Mouse (Mus musculus): ENCODE results near the gene Rcan1. TPM values are rescaled to one million over a fixed set of nuclear protein-coding genes. Genes with fewer than 3 reads are reported as not detected.

Rcan1 gene
- polyA plus RNA-seq, 1 experiment from 2014 or later, result 54.7 TPM

- Histone ChIP-seq H3K4me1 (ENCODE audit: insufficient read depth, low read depth, low read length) (no peaks in the 10 kb centered on the region), H3K27ac (ENCODE audit: low read length) (no peak within 1 kb of the TSS), H3K36me3 (ENCODE audit: insufficient read depth, low read length) (no peaks in the 10 kb centered on the region), H3K27me3 (replicated peaks; ENCODE audit: insufficient read depth, low read length) (no peaks in the 10 kb centered on the region), H3K4me3 (ENCODE audit: low read depth, low read length) (no peak within 1 kb of the TSS), H3K9me3 (ENCODE audit: low read length) (no peaks in the 10 kb centered on the region), H3K9ac (replicated peaks; ENCODE audit: low read depth) (no peak within 1 kb of the TSS), H3K4me2 (replicated peaks; ENCODE audit: low read depth, low read length) (0 out of 2 replicates have a peak within 1 kb of the TSS, but pooled peaks have one; percentile 5)
- DNase-seq (ENCODE audit: low spot score) (no peak), ATAC-seq (peak; percentile 25; the same call in 1 of the 2 replicates)
- 30% methylated on average over 9 of the region's 9 CpGs for WGBS
- TF ChIP-seq CTCF (IDR thresholded peaks at IDR 0.05), result no peak
- no peak for TF ChIP-seq EP300 (IDR thresholded peaks at IDR 0.05)
These were observed 111.4 kb downstream of the Rcan1 start, which contains the start of gene Kcne1 for GRCm38 (mm10) chr16:92359229-92359628. Gene Kcne1, minus strand, starts transcription at chr16:92359468.

- no peaks in the 10 kb centered on the region for H3K27me3 ChIP-seq (replicated peaks; ENCODE audit: insufficient read depth, low read length)
- no peaks in the 10 kb centered on the region for H3K4me1 ChIP-seq (ENCODE audit: insufficient read depth, low read depth, low read length)
- H3K27ac ChIP-seq (ENCODE audit: low read length), result no peak overlapping the region
- DNase-seq (ENCODE audit: low spot score), result no peak
- H3K4me2 ChIP-seq (replicated peaks; ENCODE audit: low read depth, low read length), result 0 out of 2 replicates have a peak overlapping the region, but pooled peaks have one; percentile 5
- H3K9me3 ChIP-seq (ENCODE audit: low read length), result no peaks in the 10 kb centered on the region
- 0 out of 2 replicates have a peak, but pooled peaks have one; percentile 8 for ATAC-seq
- TF ChIP-seq CTCF (IDR thresholded peaks at IDR 0.05), result no peak
- TF ChIP-seq EP300 (IDR thresholded peaks at IDR 0.05), result no peak
- H3K9ac ChIP-seq (replicated peaks; ENCODE audit: low read depth), result no peak overlapping the region
- H3K36me3 ChIP-seq (ENCODE audit: insufficient read depth, low read length), result no peaks in the 10 kb centered on the region
- WGBS, result 23% methylated on average over 9 of the region's 9 CpGs
- H3K4me3 ChIP-seq (ENCODE audit: low read depth, low read length), result no peak overlapping the region
These were observed 111.9 kb downstream of the Rcan1 start for GRCm38 (mm10) chr16:92358734-92359133.

- H3K4me3 ChIP-seq (ENCODE audit: low read depth, low read length), result no peak overlapping the region
- TF ChIP-seq CTCF (IDR thresholded peaks at IDR 0.05) (no peak), EP300 (IDR thresholded peaks at IDR 0.05) (no peak)
- no peaks in the 10 kb centered on the region for H3K27me3 ChIP-seq (replicated peaks; ENCODE audit: insufficient read depth, low read length)
- ATAC-seq (no peak), DNase-seq (ENCODE audit: low spot score) (no peak)
- H3K27ac ChIP-seq (ENCODE audit: low read length), result no peak overlapping the region
- no peak overlapping the region for H3K9ac ChIP-seq (replicated peaks; ENCODE audit: low read depth)
- H3K4me2 ChIP-seq (replicated peaks; ENCODE audit: low read depth, low read length), result no peak overlapping the region
- H3K36me3 ChIP-seq (ENCODE audit: insufficient read depth, low read length), result no peaks in the 10 kb centered on the region
- H3K9me3 ChIP-seq (ENCODE audit: low read length), result no peaks in the 10 kb centered on the region
- WGBS, result 78% methylated on average over 10 of the region's 10 CpGs
- H3K4me1 ChIP-seq (ENCODE audit: insufficient read depth, low read depth, low read length), result no peaks in the 10 kb centered on the region
These were observed 113.1 kb downstream of the Rcan1 start for GRCm38 (mm10) chr16:92357566-92357965.

- Histone ChIP-seq H3K27me3 (replicated peaks; ENCODE audit: insufficient read depth, low read length) (no peaks in the 10 kb centered on the region), H3K36me3 (ENCODE audit: insufficient read depth, low read length) (no peaks in the 10 kb centered on the region), H3K4me3 (ENCODE audit: low read depth, low read length) (no peak overlapping the region), H3K4me2 (replicated peaks; ENCODE audit: low read depth, low read length) (no peak overlapping the region), H3K4me1 (ENCODE audit: insufficient read depth, low read depth, low read length) (no peaks in the 10 kb centered on the region), H3K9me3 (ENCODE audit: low read length) (no peaks in the 10 kb centered on the region), H3K9ac (replicated peaks; ENCODE audit: low read depth) (no peak overlapping the region), H3K27ac (ENCODE audit: low read length) (no peak overlapping the region)
- DNase-seq (ENCODE audit: low spot score) (no peak), ATAC-seq (no peak)
- 61% methylated on average over 9 of the region's 9 CpGs for WGBS
- TF ChIP-seq EP300 (IDR thresholded peaks at IDR 0.05), result no peak
- no peak for TF ChIP-seq CTCF (IDR thresholded peaks at IDR 0.05)
These were observed 113.6 kb downstream of the Rcan1 start for GRCm38 (mm10) chr16:92357023-92357422.

GRCm38 (mm10) chr16:92355982-92356381, 114.7 kb downstream of the Rcan1 start:
- no peak for ATAC-seq
- H3K27ac ChIP-seq (ENCODE audit: low read length), result no peak overlapping the region
- no peak for TF ChIP-seq EP300 (IDR thresholded peaks at IDR 0.05)
- TF ChIP-seq CTCF (IDR thresholded peaks at IDR 0.05), result no peak

GRCm38 (mm10) chr16:92355366-92355765, 115.3 kb downstream of the Rcan1 start:
- ATAC-seq, result no peak
- H3K36me3 ChIP-seq (ENCODE audit: insufficient read depth, low read length), result no peaks in the 10 kb centered on the region
- no peak overlapping the region for H3K27ac ChIP-seq (ENCODE audit: low read length)
- WGBS, result 69% methylated on average over 5 of the region's 5 CpGs
- H3K4me2 ChIP-seq (replicated peaks; ENCODE audit: low read depth, low read length), result no peak overlapping the region
- no peak overlapping the region for H3K4me3 ChIP-seq (ENCODE audit: low read depth, low read length)
- no peaks in the 10 kb centered on the region for H3K27me3 ChIP-seq (replicated peaks; ENCODE audit: insufficient read depth, low read length)
- TF ChIP-seq EP300 (IDR thresholded peaks at IDR 0.05) (no peak), CTCF (IDR thresholded peaks at IDR 0.05) (no peak)
- H3K9me3 ChIP-seq (ENCODE audit: low read length), result no peaks in the 10 kb centered on the region
- DNase-seq (ENCODE audit: low spot score), result no peak
- H3K4me1 ChIP-seq (ENCODE audit: insufficient read depth, low read depth, low read length), result no peaks in the 10 kb centered on the region
- H3K9ac ChIP-seq (replicated peaks; ENCODE audit: low read depth), result no peak overlapping the region

More at GRCm38 (mm10) chr16:92355982-92356381, 114.7 kb downstream of the Rcan1 start:
- no peak for DNase-seq (ENCODE audit: low spot score)
- WGBS, result 66% methylated on average over 11 of the region's 11 CpGs
- no peaks in the 10 kb centered on the region for H3K27me3 ChIP-seq (replicated peaks; ENCODE audit: insufficient read depth, low read length)
- no peak overlapping the region for H3K9ac ChIP-seq (replicated peaks; ENCODE audit: low read depth)
- H3K4me3 ChIP-seq (ENCODE audit: low read depth, low read length), result no peak overlapping the region
- H3K4me2 ChIP-seq (replicated peaks; ENCODE audit: low read depth, low read length), result no peak overlapping the region
- no peaks in the 10 kb centered on the region for H3K4me1 ChIP-seq (ENCODE audit: insufficient read depth, low read depth, low read length)
- no peaks in the 10 kb centered on the region for H3K9me3 ChIP-seq (ENCODE audit: low read length)
- H3K36me3 ChIP-seq (ENCODE audit: insufficient read depth, low read length), result no peaks in the 10 kb centered on the region

- Histone ChIP-seq H3K9me3 (ENCODE audit: low read length) (no peaks in the 10 kb centered on the region), H3K4me1 (ENCODE audit: insufficient read depth, low read depth, low read length) (no peaks in the 10 kb centered on the region), H3K4me2 (replicated peaks; ENCODE audit: low read depth, low read length) (no peak overlapping the region), H3K27me3 (replicated peaks; ENCODE audit: insufficient read depth, low read length) (no peaks in the 10 kb centered on the region), H3K9ac (replicated peaks; ENCODE audit: low read depth) (no peak overlapping the region), H3K27ac (ENCODE audit: low read length) (no peak overlapping the region), H3K36me3 (ENCODE audit: insufficient read depth, low read length) (no peaks in the 10 kb centered on the region), H3K4me3 (ENCODE audit: low read depth, low read length) (no peak overlapping the region)
- DNase-seq (ENCODE audit: low spot score), result no peak
- no peak for ATAC-seq
- 64% methylated on average over 2 of the region's 2 CpGs for WGBS
- no peak for TF ChIP-seq CTCF (IDR thresholded peaks at IDR 0.05)
- TF ChIP-seq EP300 (IDR thresholded peaks at IDR 0.05), result no peak
These were observed 116.8 kb downstream of the Rcan1 start for GRCm38 (mm10) chr16:92353897-92354296.
